Mouse (Mus musculus): ENCODE data around the gene Ube2d3. TPM values are rescaled to one million over a fixed set of nuclear protein-coding genes. Genes with fewer than 3 reads are reported as not detected.
"Not testable (repeated sequence)": the region's sequence is repeated elsewhere in the genome, so short reads cannot be mapped to it uniquely, and the experiment has no call there.

Gene Ube2d3
- polyA plus RNA-seq, 1 experiment from 2014 or later = 298 TPM

GRCm38 (mm10) chr3:135475025-135475424 lies 37.1 kb downstream of the Ube2d3 start:
- Histone ChIP-seq H3K36me3 (replicated peaks; ENCODE audit: insufficient read depth, low read length) (no peaks in the 10 kb centered on the region), H3K4me3 (ENCODE audit: low read depth, low read length) (no peak overlapping the region), H3K9me3 (ENCODE audit: low read length) (no peaks in the 10 kb centered on the region), H3K27ac (ENCODE audit: low read depth) (no peak overlapping the region), H3K4me2 (ENCODE audit: low read depth, low read length) (no peak overlapping the region), H3K27me3 (ENCODE audit: insufficient read depth, low read length) (no peaks in the 10 kb centered on the region), H3K9ac (replicated peaks) (no peak overlapping the region), H3K4me1 (ENCODE audit: insufficient read depth) (no peaks in the 10 kb centered on the region)
- TF ChIP-seq CTCF (IDR thresholded peaks at IDR 0.05; ENCODE audit: low read depth) (no peak), EP300 (IDR thresholded peaks at IDR 0.05; ENCODE audit: low read depth) (no peak)
- no peak for DNase-seq
- WGBS (ENCODE audit: insufficient replicate concordance) = 78% methylated on average over 8 of the region's 8 CpGs
- no peak for ATAC-seq

- Histone ChIP-seq H3K27ac (ENCODE audit: low read depth) (no peak overlapping the region), H3K9ac (replicated peaks) (no peak overlapping the region), H3K4me1 (ENCODE audit: insufficient read depth) (no peaks in the 10 kb centered on the region), H3K27me3 (ENCODE audit: insufficient read depth, low read length) (no peaks in the 10 kb centered on the region), H3K4me2 (ENCODE audit: low read depth, low read length) (no peak overlapping the region), H3K4me3 (ENCODE audit: low read depth, low read length) (no peak overlapping the region), H3K36me3 (replicated peaks; ENCODE audit: insufficient read depth, low read length) (no peaks in the 10 kb centered on the region), H3K9me3 (ENCODE audit: low read length) (no peaks in the 10 kb centered on the region)
- TF ChIP-seq EP300 (IDR thresholded peaks at IDR 0.05; ENCODE audit: low read depth) = no peak
- no peak for TF ChIP-seq CTCF (IDR thresholded peaks at IDR 0.05; ENCODE audit: low read depth)
- WGBS (ENCODE audit: insufficient replicate concordance) = 75% methylated on average over 6 of the region's 6 CpGs
- DNase-seq = no peak
- no peak for ATAC-seq
Measured at GRCm38 (mm10) chr3:135476286-135476685, 38.3 kb downstream of the Ube2d3 start.

GRCm38 (mm10) chr3:135476977-135477376 lies 39.0 kb downstream of the Ube2d3 start:
- no peaks in the 10 kb centered on the region for H3K4me1 ChIP-seq (ENCODE audit: insufficient read depth)
- H3K9me3 ChIP-seq (ENCODE audit: low read length) = no peaks in the 10 kb centered on the region
- no peaks in the 10 kb centered on the region for H3K36me3 ChIP-seq (replicated peaks; ENCODE audit: insufficient read depth, low read length)
- H3K4me2 ChIP-seq (ENCODE audit: low read depth, low read length) = no peak overlapping the region
- no peak overlapping the region for H3K4me3 ChIP-seq (ENCODE audit: low read depth, low read length)
- WGBS (ENCODE audit: insufficient replicate concordance) = 43% methylated on average over 2 of the region's 2 CpGs
- no peak overlapping the region for H3K27ac ChIP-seq (ENCODE audit: low read depth)
- no peak for DNase-seq
- ATAC-seq = no peak
- no peaks in the 10 kb centered on the region for H3K27me3 ChIP-seq (ENCODE audit: insufficient read depth, low read length)
- H3K9ac ChIP-seq (replicated peaks) = no peak overlapping the region
- TF ChIP-seq EP300 (IDR thresholded peaks at IDR 0.05; ENCODE audit: low read depth) = no peak

- not testable (repeated sequence) for ATAC-seq; H3K4me1 ChIP-seq (ENCODE audit: insufficient read depth); DNase-seq; H3K27me3 ChIP-seq (ENCODE audit: insufficient read depth, low read length); H3K4me3 ChIP-seq (ENCODE audit: low read depth, low read length); H3K9me3 ChIP-seq (ENCODE audit: low read length); H3K4me2 ChIP-seq (ENCODE audit: low read depth, low read length); H3K9ac ChIP-seq (replicated peaks); H3K27ac ChIP-seq (ENCODE audit: low read depth); H3K36me3 ChIP-seq (replicated peaks; ENCODE audit: insufficient read depth, low read length)
- WGBS (ENCODE audit: insufficient replicate concordance) = 68% methylated on average over 5 of the region's 5 CpGs
Measured at GRCm38 (mm10) chr3:135479090-135479489, 41.1 kb downstream of the Ube2d3 start.

- H3K9me3 ChIP-seq (ENCODE audit: low read length) = no peaks in the 10 kb centered on the region
- H3K36me3 ChIP-seq (replicated peaks; ENCODE audit: insufficient read depth, low read length) = no peaks in the 10 kb centered on the region
- H3K27me3 ChIP-seq (ENCODE audit: insufficient read depth, low read length) = no peaks in the 10 kb centered on the region
- WGBS (ENCODE audit: insufficient replicate concordance) = 81% methylated on average over 6 of the region's 6 CpGs
- no peak for DNase-seq
- no peak overlapping the region for H3K9ac ChIP-seq (replicated peaks)
- no peak overlapping the region for H3K27ac ChIP-seq (ENCODE audit: low read depth)
- H3K4me3 ChIP-seq (ENCODE audit: low read depth, low read length) = no peak overlapping the region
- peaks cover 5% of the 10 kb centered on the region for H3K4me1 ChIP-seq (ENCODE audit: insufficient read depth)
- no peak for ATAC-seq
- no peak overlapping the region for H3K4me2 ChIP-seq (ENCODE audit: low read depth, low read length)
- TF ChIP-seq CTCF (IDR thresholded peaks at IDR 0.05; ENCODE audit: low read depth) (no peak), EP300 (IDR thresholded peaks at IDR 0.05; ENCODE audit: low read depth) (no peak)
Measured at GRCm38 (mm10) chr3:135480767-135481166, 42.8 kb downstream of the Ube2d3 start.

- H3K4me3 ChIP-seq (ENCODE audit: low read depth, low read length) = no peak overlapping the region
- H3K36me3 ChIP-seq (replicated peaks; ENCODE audit: insufficient read depth, low read length) = no peaks in the 10 kb centered on the region
- no peaks in the 10 kb centered on the region for H3K27me3 ChIP-seq (ENCODE audit: insufficient read depth, low read length)
- 57% methylated on average over 3 of the region's 3 CpGs for WGBS (ENCODE audit: insufficient replicate concordance)
- peaks cover 8% of the 10 kb centered on the region for H3K4me1 ChIP-seq (ENCODE audit: insufficient read depth)
- no peak for TF ChIP-seq CTCF (IDR thresholded peaks at IDR 0.05; ENCODE audit: low read depth)
- no peak for TF ChIP-seq EP300 (IDR thresholded peaks at IDR 0.05; ENCODE audit: low read depth)
- ATAC-seq = no peak
- H3K9ac ChIP-seq (replicated peaks) = no peak overlapping the region
- DNase-seq = no peak
- H3K4me2 ChIP-seq (ENCODE audit: low read depth, low read length) = no peak overlapping the region
- no peaks in the 10 kb centered on the region for H3K9me3 ChIP-seq (ENCODE audit: low read length)
- H3K27ac ChIP-seq (ENCODE audit: low read depth) = no peak overlapping the region
Measured at GRCm38 (mm10) chr3:135481608-135482007, 43.7 kb downstream of the Ube2d3 start.

- not testable (repeated sequence) for H3K9me3 ChIP-seq (ENCODE audit: low read length); H3K9ac ChIP-seq (replicated peaks); H3K4me1 ChIP-seq (ENCODE audit: insufficient read depth); DNase-seq; H3K36me3 ChIP-seq (replicated peaks; ENCODE audit: insufficient read depth, low read length); H3K27ac ChIP-seq (ENCODE audit: low read depth); ATAC-seq; H3K27me3 ChIP-seq (ENCODE audit: insufficient read depth, low read length)
- peak overlapping the region; percentile 96 for H3K4me2 ChIP-seq (ENCODE audit: low read depth, low read length)
- H3K4me3 ChIP-seq (ENCODE audit: low read depth, low read length) = peak overlapping the region; percentile 76
- 82% methylated on average over 15 of the region's 15 CpGs for WGBS (ENCODE audit: insufficient replicate concordance)
Measured at GRCm38 (mm10) chr3:135484650-135485049, 46.7 kb downstream of the Ube2d3 start.

Measured in liver, postnatal 0 days (tissue).